Mouse (Mus musculus): ENCODE data around the gene Spice1.

DNA sequence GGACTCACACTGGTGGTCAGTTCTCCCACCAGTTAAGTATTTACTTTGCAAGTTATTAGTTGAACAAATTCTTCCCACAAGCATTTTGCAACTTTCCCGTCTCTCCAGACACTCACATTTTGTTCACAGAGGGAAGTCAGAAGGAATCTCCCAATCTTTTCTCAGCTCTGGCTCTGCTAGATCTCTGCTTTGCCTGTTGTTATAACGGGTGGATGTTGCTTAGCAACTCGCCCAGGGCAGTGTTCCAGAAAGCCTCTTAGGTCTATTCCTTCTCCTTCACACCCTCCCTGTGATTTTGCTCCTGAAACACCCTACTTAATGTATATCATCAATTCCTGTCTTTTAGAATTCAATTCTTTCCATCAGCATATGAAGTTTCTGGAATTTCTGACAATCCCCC, 76.6 kb downstream of the Spice1 start:
- TF ChIP-seq CTCF (IDR thresholded peaks at IDR 0.05; ENCODE audit: control insufficient read depth, insufficient read depth, insufficient read length) (no peak), MYOG (IDR thresholded peaks at IDR 0.05; ENCODE audit: control insufficient read depth, extremely low read depth, insufficient read length) (no peak), MYOD1 (IDR thresholded peaks at IDR 0.05; ENCODE audit: control insufficient read depth, insufficient read length, low read depth) (no peak)

Data from C2C12 (cell line).